Mouse (Mus musculus) lung, embryonic 14.5 days (tissue): ENCODE measurements around the gene Zic1. TPM values are rescaled to one million over a fixed set of nuclear protein-coding genes. Genes with fewer than 3 reads are reported as not detected.

Experiments used
- ATAC-seq: fragments of 200-750 bp; cut with Nextera tagmentation; 2 replicates; pipeline ENCODE4 v1.8.0; 2017; ENCODE audit warnings: mild to moderate bottlenecking, moderate TSS enrichment, moderate library complexity; ENCODE audit not compliant: insufficient read depth
- DNase-seq: peaks from one replicate; pipeline ENCODE4 v3.0.0-alpha.2; 2015
- H3K27ac ChIP-seq: fragments of 300-500 bp; sonication (generic); 2 replicates; pipeline ENCODE4 v1.5.1; 2014; ENCODE audit warnings: low read depth, mild to moderate bottlenecking, moderate library complexity
- H3K27me3 ChIP-seq: fragments of 300-500 bp; sonication (generic); 2 replicates; pipeline ENCODE4 v1.6.1; 2014; ENCODE audit warnings: low read length, control low read depth; ENCODE audit not compliant: insufficient read depth
- H3K36me3 ChIP-seq: fragments of 300-500 bp; sonication (generic); 2 replicates; pipeline ENCODE4 v1.6.1; 2014; ENCODE audit warnings: control low read depth; ENCODE audit not compliant: insufficient read depth
- H3K4me1 ChIP-seq: fragments of 300-500 bp; sonication (generic); 2 replicates; pipeline ENCODE4 v1.6.1; 2014; ENCODE audit warnings: antibody characterized with exemption, control low read depth; ENCODE audit not compliant: insufficient read depth
- H3K4me2 ChIP-seq: fragments of 300-500 bp; sonication (generic); 2 replicates; pipeline ENCODE4 v1.6.1; 2014; ENCODE audit warnings: mild to moderate bottlenecking
- H3K4me3 ChIP-seq: fragments of 300-500 bp; sonication (generic); 2 replicates; pipeline ENCODE4 v1.5.1; 2014; ENCODE audit warnings: low read depth, low read length
- H3K9ac ChIP-seq: fragments of 300-500 bp; sonication (generic); 2 replicates; pipeline ENCODE4 v1.6.1; 2014
- H3K9me3 ChIP-seq: fragments of 300-500 bp; sonication (generic); 2 replicates; pipeline ENCODE4 v1.6.1; 2016; ENCODE audit warnings: low read depth, low read length, control low read depth
- CTCF ChIP-seq: IDR thresholded peaks from 2 replicates; pipeline ENCODE4 v1.5.1; 2016; ENCODE audit warnings: antibody characterized with exemption, low read depth
- whole genome bisulfite sequencing: fragments of 180-500 bp; shearing (Covaris S2); extraction: QIAGEN DNeasy Blood & Tissue Kit; methylation state at CpG from one replicate; pipeline ENCODE4 v1.1.7; 2014; 5-methylcytosine and 5-hydroxymethylcytosine counted together
- polyA plus RNA-seq: library from polyadenylated mRNA; unstranded; fragments of >200 nt; fragmentation: Nextera tagmentation; extraction: Ambion mirVana; gene quantifications from 2 replicates; pipeline ENCODE4 v1.2.1, GENCODE M21; 2014

Zic1 gene
- polyA plus RNA-seq, 1 experiment from 2014 or later, result not detected

DNA sequence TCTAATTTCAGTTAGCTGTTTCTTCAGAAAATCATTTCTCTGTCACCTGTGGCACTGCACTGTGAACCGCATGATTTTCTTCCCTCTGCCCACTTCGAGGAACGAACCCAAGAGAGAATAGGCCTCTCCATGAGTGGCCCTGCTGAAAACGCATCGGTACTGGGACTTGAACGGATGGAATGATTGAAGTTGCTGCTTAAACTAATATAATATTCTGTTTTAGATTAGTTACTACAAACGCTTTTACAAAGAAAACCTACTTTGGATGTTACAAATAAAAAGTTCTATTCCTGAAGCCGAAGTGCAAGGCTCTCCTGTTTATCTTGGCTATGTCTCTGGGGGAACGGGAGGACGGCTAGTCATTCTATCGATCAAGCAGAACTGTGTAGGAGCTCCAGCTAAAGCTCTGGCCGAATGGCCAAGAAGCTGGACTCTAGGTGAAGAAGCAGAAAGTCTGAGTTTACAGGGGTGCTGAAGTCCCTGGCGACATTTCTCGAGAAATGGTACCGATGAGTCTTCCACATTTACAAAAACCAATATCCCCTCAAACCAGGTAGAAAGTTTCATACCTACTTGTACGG, 15.3 kb downstream of the Zic1 start:
- H3K27me3 ChIP-seq, result peaks cover 64% of the 10 kb centered on the region
- H3K4me2 ChIP-seq, result no peak overlapping the region
- ATAC-seq, result no peak
- H3K9me3 ChIP-seq, result no peaks in the 10 kb centered on the region
- no peaks in the 10 kb centered on the region for H3K36me3 ChIP-seq
- WGBS, result 1% methylated on average over 16 of the region's 16 CpGs
- no peak overlapping the region for H3K27ac ChIP-seq
- no peaks in the 10 kb centered on the region for H3K4me1 ChIP-seq
- H3K4me3 ChIP-seq, result no peak overlapping the region
- no peak for TF ChIP-seq CTCF
- H3K9ac ChIP-seq, result no peak overlapping the region
- no peak for DNase-seq

DNA sequence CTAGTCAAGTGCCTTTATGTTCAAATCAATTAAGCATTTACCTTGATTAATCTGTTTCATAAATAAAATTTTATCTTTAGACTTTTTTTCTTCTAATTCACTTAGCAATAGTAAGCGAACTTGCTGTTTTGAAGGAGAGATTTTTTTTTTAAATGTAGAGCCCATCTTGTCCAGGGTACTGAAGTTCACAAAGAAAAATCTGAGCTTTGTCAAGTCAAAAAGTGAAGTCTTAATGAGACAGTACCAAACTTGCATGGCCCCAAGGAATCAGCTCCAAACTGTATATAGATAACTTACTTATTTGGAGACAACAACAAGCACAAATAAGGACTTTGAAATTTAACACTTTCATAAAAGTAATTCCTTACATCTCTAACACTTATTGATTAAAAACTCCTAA, 16.9 kb downstream of the Zic1 start:
- no peaks in the 10 kb centered on the region for H3K9me3 ChIP-seq
- no peak for TF ChIP-seq CTCF
- ATAC-seq, result no peak
- no peak overlapping the region for H3K9ac ChIP-seq
- H3K4me3 ChIP-seq, result no peak overlapping the region
- H3K27ac ChIP-seq, result no peak overlapping the region
- no peaks in the 10 kb centered on the region for H3K36me3 ChIP-seq
- WGBS, result 47% methylated on average over 1 of the region's 1 CpGs
- H3K4me2 ChIP-seq, result no peak overlapping the region
- peaks cover 49% of the 10 kb centered on the region for H3K27me3 ChIP-seq
- no peak for DNase-seq
- H3K4me1 ChIP-seq, result no peaks in the 10 kb centered on the region

DNA sequence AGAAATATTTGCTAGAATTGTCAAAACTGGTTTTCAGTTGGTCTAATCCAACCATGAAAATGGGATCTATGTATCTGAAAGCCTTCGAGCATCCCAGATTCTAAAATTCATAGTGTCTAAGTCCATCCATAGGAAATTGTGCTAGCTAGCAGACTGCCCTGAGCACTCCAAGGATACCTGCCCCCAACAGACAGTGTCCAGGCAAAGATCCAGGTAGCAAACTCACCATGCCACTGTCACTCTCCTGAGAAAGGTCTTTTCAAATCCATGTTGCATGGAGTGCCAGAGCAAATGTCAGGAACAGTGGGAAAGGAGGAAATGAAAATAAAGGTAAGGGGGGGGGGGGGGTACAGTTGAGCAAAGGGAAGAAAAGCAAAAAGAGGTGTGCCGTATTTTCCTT, 18.0 kb downstream of the Zic1 start:
- ATAC-seq (no peak), DNase-seq (no peak)
- Histone ChIP-seq H3K4me2 (no peak overlapping the region), H3K36me3 (no peaks in the 10 kb centered on the region), H3K27me3 (peaks cover 37% of the 10 kb centered on the region), H3K4me1 (no peaks in the 10 kb centered on the region), H3K27ac (no peak overlapping the region), H3K9ac (no peak overlapping the region), H3K9me3 (no peaks in the 10 kb centered on the region), H3K4me3 (no peak overlapping the region)
- WGBS, result 65% methylated on average over 2 of the region's 2 CpGs
- no peak for TF ChIP-seq CTCF

Other genes with a start within 250 kb of the Zic1 start
- not detected in 2 replicates for gene Zic4, start 3.4 kb downstream of the Zic1 start, polyA plus RNA-seq